Mouse (Mus musculus) adipocyte (in vitro differentiated cells): ENCODE measurements around the gene Amn.

ENCODE experiments used
- DNase-seq: peaks from one replicate; pipeline ENCODE4 v3.0.0-alpha.2; 2016; ENCODE audit warnings: low spot score

Gene Amn

GRCm38 (mm10) chr12:111270629-111271277, at the start of gene Amn:
TSS of gene Amn (plus strand) at chr12:111271095.
- DNase-seq: no peak

DNA sequence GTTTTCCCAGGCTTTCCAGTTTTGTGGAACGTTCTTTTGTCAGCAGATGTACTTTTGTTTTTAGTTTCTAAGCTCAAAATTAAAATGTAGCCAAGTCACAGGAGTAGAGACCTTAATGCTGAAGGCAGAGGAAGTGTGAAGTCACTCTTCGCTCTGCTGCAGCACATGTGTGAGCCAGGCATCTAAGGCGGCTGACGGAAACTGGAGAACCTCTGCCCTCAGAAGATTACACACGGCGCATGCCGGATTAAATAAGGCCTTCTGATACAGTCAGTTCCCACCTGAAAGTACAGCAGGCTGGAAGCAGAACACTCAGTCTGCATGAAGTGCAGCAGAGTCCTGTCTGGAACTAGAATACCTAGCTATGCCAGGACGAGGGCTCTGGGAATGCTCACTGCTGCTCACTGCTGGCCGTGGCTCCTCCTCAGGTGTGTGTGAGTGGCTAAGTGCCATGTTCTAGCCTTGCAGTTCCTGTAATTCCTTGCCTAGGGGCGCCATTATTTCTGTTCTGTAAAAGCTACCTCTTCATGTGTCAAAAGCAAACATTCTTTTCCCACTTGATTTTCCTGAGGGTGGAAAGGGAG, 45.6 kb upstream of the Amn start:
- DNase-seq: no peak

DNA sequence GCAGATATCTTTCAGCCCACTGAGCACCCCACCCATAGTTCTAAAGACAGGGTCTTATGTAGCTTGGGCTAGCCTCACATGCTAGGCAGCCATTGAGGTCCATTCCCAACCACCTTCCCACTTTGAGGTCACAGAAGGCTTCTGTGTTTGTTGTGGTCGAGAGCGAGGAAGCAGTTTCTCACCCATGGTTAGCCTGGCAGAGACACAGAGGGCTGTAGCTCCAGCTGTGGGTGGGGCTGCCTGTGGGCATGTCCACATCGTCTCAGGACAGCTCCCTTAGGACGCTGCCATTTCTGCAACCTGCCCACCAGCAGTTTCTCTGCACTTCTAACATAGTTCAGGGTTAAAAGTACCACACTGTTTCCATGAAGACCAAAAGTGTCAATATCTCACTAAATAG, 43.5 kb upstream of the Amn start:
- DNase-seq: no peak

DNA sequence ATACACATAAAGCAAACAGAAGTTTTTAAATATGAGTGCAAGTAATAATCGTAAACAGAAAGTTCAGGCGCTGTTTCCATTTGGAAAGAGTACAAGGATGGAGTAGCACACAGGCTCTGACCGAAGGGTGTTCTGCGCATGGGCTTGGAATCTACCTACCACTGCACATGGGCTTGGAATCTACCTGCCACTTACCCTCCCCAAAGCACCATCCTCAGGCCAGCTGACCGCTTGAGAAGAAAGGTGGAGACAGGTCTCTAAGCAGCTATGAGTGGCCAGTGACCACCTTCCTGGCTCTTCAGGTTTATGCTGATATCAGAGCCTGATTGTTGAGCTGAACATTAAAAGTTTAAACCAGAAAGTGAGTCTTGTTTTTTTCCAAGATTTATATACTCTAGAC, 42.4 kb upstream of the Amn start:
- DNase-seq: no peak

- DNase-seq: no peak
Measured at GRCm38 (mm10) chr12:111230793-111231192, 40.1 kb upstream of the Amn start.

- DNase-seq: no peak
Measured at GRCm38 (mm10) chr12:111233798-111234197, 37.1 kb upstream of the Amn start.

- no peak for DNase-seq
Measured at GRCm38 (mm10) chr12:111234383-111234782, 36.5 kb upstream of the Amn start.

DNA sequence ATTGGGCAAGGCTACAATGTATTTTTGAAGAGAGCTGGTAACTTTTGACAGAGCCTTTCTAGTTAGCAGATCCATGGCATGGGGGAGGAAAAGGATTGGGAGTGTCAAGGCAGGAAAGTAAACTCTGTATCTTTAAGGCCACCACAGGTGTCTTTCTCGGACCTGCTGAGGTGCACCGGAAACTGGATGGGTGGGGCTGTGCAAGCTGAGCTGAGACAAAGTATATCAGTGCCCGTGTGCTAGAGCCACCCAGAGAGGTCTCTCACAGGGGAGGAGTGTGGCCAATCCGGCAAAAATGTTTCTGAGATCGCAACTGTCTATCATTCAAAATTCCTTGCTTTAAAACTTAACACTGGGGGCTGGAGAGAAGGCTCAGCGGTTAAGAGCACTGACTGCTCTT, 35.3 kb upstream of the Amn start:
- no peak for DNase-seq

DNA sequence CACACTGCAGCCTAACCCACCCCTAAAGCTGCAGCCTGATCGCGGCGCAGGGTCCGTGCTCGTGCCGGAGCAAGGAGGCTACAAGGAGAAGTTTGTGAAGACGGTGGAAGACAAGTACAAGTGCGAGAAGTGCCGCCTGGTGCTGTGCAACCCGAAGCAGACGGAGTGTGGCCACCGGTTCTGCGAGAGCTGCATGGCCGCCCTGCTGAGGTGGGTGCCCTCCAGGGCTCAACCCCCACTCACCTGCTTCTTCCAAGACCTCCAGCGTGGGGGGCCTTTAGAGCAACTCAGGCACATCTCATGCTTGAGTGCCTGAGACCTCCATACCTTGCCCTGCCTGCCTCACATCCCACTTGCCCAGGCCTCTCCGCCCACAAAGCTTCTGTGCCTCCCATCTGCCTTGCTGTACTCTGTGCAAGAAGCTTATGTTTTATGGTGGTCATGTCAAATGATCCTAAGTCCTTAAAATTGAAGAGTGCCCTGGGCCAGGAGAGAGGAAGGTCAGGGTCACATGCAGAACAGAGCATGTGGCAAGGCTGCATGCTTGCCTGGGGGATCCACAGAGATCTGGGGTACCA, 33.2 kb upstream of the Amn start:
- DNase-seq: no peak

DNA sequence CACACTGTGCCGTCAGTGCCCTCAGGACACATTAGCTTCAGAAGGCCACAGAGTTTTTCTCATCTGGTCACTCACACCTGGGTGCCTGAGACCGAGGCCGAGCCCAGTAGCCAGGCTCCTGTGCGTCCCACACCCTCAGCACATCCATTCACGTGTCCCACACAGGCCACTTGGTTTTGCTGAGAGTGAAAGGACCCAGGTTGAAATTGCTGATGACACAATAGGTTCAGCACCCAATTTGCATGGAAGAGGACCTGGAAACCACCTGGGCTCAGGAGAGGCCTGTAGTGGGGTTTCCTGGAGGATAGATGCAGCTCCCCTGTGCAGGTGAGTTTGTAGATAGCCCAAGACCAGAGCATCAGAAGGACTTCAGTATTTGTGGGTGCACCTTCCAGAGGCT, 32.5 kb upstream of the Amn start:
- no peak for DNase-seq

GRCm38 (mm10) chr12:111238778-111239177, 32.1 kb upstream of the Amn start:
- peak; percentile 24 for DNase-seq

DNA sequence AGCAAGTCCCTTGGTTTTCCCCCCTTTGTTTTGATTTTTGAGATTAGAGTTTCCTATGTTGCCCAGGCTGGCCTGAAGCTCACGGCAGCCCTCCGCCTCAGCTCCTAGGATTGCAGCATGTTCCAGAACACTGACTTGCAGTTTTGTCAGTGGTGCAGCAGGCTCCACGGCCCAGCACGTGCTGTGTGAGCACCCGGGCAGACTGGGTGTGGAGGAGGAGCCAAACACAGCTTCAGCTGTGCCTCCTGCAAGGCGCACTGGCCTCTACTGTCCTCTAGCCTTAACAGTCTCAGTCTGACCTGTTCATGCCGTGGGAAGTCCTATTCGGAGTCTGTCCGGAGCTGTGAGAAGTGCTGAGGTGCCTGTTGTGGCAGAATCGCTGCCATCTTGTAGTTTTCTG, 31.0 kb upstream of the Amn start:
- no peak for DNase-seq

GRCm38 (mm10) chr12:111241916-111242315, 29.0 kb upstream of the Amn start:
- DNase-seq: no peak

DNA sequence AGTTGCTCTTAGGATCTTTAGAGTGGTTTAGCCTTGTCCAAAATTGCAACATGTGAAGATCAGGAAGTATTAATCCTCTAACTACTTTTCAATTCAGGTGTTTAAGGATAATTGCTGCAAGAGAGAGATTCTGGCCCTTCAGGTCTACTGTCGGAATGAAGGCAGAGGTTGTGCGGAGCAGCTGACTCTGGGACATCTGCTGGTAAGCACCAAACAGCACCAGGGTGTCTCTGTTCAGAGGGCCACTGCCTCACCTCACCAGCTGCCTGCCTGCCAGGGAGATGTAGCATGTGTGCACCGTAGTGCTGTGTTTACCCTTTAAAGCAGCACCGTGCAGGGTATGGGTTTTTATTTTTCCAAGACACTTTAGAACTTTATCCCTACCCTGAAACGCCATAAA, 28.5 kb upstream of the Amn start:
- DNase-seq: no peak

DNA sequence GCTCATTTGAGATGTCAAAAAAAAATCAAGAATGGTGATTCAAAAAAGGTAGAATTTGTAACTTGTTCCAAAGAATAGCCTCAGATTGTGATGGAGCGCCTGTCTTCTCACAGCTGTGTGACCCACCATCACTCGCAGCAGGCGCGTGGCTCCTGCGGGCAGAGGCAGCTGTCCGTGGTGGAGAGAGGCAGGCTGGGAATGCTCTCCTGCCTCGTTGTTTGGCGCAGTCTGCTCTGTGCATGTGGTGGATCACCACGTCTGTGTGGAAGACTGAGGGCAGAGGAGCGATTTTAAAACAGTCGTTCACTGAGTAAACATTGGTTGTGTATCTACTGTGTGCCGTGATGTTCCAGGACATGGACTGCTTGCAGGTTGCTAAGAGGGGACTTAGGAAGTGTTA, 27.2 kb upstream of the Amn start:
- no peak for DNase-seq

DNA sequence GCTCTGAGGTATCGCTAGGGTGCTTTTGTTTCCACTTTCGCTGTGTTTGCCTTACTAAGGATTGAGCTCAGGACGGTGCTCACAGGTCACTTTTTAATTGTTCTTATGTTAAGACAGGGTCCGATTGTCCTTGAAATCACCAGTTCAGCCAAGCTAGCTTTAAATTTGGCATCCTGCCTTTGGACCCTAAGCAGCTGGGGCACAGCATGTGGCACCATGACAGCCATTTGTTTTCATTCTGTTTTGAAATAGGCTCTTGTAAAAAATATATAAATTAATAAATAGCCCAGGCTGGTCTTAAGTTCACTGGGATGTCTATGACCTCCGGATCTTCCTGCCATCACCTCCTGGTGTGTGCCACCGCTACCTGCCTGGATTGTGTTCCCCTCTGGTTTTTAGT, 25.8 kb upstream of the Amn start:
- no peak for DNase-seq

DNA sequence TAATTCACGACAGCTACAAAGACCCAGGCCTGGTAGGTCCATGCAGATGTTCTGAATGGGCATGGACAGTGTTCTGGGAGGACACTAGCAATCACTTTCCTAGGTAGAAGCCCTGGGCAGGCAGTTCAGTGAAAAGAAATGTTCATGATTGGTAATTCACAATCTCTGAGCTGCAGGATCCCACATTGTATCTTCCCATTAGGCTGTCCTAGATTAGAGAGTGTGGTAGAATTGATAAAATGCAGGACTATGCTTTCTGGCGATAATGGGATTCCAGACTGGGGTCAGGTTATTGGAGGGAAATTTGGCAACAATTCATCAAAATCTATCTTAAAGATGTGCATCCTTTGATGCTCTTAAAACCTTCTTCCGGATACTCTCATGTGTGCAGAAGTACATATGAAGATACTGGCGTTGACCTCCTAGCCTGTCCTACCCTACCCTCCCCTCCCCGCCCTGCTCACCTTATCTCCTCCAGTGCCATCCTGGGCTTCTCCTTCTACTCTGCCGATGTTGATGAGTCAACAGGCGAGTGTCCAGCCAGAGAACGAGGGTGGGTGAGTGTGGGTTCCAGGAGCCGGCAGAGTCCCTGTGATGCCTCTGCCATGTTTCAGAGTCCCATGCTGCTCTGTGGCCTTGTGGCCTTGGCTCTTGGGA, 24.0 kb upstream of the Amn start:
- DNase-seq: no peak

DNA sequence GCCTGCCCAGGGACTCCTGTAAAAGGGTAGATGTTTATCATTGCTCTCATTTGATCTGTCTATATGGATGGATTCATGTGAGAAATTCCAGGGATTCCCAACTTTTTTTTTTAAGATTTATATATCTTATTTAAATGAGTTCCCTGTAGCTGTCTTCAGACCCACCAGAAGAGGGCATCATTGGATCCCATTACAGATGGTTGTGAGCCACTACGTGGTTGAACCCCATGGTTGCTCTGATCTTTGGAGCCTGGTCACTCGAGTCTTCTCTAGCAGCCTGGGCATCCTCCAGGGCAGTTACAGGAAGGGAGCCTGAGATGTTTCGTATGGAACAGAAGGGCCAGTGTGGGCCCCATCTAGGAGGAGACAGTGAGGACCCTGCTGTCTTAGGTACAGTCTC, 21.8 kb upstream of the Amn start:
- no peak for DNase-seq

DNA sequence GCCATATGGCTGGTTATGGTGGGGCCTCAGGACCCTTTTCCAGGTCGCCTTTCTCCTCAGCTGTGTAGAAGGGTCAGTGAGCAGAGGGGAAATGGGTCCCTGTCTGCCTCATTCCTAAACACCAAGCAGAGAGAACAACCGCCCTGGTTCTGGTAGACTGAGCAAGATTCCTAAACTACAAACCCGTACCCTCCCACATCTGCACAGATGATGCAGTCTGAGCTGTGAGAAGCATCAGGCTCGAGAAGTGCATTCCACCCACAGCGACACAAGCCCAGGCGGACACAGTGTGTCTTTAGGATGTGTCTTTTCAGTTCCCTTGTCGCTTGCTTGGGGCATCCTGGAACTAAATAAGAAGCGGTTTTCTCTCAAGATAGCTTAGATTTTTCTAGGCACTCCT, 20.8 kb upstream of the Amn start:
- no peak for DNase-seq

DNA sequence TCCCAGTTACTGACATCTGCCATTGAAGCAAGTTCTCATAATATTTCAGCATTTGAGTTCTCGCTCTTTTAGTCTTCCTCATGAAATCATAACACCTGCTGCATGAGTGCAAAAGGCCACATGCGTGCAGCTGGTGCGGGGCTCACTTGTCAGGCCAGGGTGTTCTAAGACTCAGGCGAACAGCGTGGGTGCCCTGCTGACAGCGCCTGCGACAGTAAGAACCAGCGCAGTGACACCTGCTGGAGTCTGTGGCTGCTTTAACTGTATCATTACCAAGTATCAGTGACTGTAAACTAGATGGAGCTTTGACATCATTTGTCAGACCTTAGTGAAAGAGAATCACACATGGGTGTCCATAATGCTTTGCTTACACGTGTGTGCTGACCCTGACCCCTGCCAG, 19.7 kb upstream of the Amn start:
- DNase-seq: no peak

GRCm38 (mm10) chr12:111263650-111264049, 7.2 kb upstream of the Amn start:
- DNase-seq: no peak

DNA sequence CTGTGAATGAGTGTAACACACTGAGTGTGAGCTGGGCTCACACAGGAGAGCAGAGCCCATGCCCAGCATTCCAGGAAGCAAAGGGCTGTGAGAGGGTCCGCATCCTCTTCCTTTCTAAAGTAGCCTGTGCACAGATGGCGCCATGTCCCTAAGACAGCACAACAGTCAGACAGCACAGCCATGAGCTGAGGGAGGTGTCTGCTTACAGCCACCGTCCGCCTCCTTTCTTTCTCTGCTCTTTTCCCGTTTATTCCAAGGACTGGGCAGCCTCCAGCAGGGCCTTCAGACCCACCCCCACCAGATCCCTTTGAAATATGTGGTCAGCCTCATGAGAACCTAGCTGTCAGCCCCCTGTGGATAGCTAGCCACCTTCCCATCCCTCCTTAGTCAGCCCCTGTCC, 5.7 kb upstream of the Amn start:
- DNase-seq: no peak

GRCm38 (mm10) chr12:111266592-111266991, 4.3 kb upstream of the Amn start:
- DNase-seq: no peak
